ENCODE assay signal across 8 mouse cellular contexts in the genomic region with DNA sequence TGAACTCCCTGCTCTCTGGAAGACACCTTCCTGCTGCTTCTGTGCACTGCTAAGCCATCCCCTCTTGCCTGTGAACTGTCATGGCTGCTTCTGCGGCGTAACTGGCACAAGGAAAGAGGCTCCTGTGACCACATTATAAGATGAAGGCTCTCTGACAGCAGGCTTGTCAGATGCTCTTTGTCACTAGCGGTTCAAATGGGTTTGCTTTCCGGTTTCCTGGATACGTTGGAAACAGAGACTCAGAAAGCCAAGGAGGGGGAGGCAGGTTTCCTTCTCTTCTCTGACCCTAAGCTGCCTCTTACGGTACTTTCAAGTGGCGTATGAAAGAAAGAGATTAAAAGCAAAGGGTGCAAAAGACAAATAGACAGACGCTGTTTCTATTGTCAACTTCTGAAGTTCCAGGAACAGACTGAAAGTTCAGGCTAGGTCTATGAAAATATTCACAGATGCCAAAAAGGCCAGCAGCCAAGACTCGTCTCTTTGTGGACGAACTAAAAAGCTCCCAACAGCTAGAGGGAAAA.
DNase-seq lines count a peak whose midpoint lies in the region; ATAC-seq and TF ChIP-seq lines count a peak whose summit lies in the region.

No protein-coding gene starts in this region.

- H3K4me2 ChIP-seq in liver, postnatal 0 days (ENCODE audit: low read depth, low read length): no peak overlapping the region
- H3K4me2 ChIP-seq in stomach, postnatal 0 days (replicated peaks; ENCODE audit: low read depth): peak overlapping the region; percentile 34

- no peak for TF ChIP-seq POLR2A in liver, adult 2 months (IDR thresholded peaks at IDR 0.05; ENCODE audit: extremely low read depth, insufficient read depth, low read length)
- TF ChIP-seq POLR2A in lung, adult 2 months (IDR thresholded peaks at IDR 0.05; ENCODE audit: borderline replicate concordance, extremely low read depth, low read depth, low read length): no peak

- intact Hi-C loops in heart, postnatal 25 days (cut with DNase I): loop anchor here (5.0 kb wide), 1 partner anchor 34 kb away; no protein-coding TSS in a partner anchor
- intact Hi-C loops in left cerebral cortex, postnatal 25 days (cut with DNase I): no loop called here

- H3K36me3 ChIP-seq in liver, adult 2 months (ENCODE audit: control insufficient read depth, insufficient read depth, low read length): no peaks in the 10 kb centered on the region
- H3K36me3 ChIP-seq in liver, postnatal 0 days (replicated peaks; ENCODE audit: insufficient read depth, low read length): no peaks in the 10 kb centered on the region
- no peaks in the 10 kb centered on the region for H3K36me3 ChIP-seq in stomach, postnatal 0 days (ENCODE audit: control insufficient read depth, insufficient read depth, low read length)

- no peak for TF ChIP-seq EP300 in liver, postnatal 0 days (IDR thresholded peaks at IDR 0.05; ENCODE audit: low read depth)
- no peak for TF ChIP-seq EP300 in stomach, postnatal 0 days (optimal IDR thresholded peaks at IDR 0.05)

- peak overlapping the region; percentile 18 for H3K27ac ChIP-seq in liver, adult 2 months (replicated peaks; ENCODE audit: insufficient read depth, low read depth, low read length)
- H3K27ac ChIP-seq in liver, postnatal 0 days (ENCODE audit: low read depth): no peak overlapping the region
- no peak overlapping the region for H3K27ac ChIP-seq in stomach, postnatal 0 days (replicated peaks)

- 0 out of 2 replicates have a peak overlapping the region, but pooled peaks have one; percentile 0 for H3K9ac ChIP-seq in liver, adult 2 months (ENCODE audit: low read depth, low read length)
- no peak overlapping the region for H3K9ac ChIP-seq in liver, postnatal 0 days (replicated peaks)
- H3K9ac ChIP-seq in stomach, postnatal 0 days (ENCODE audit: low read length): no peak overlapping the region

- H3K4me1 ChIP-seq in liver, adult 2 months (ENCODE audit: control insufficient read depth, insufficient read depth, low read length): peaks cover 7% of the 10 kb centered on the region; the same call in 1 of the 2 replicates
- no peaks in the 10 kb centered on the region for H3K4me1 ChIP-seq in liver, postnatal 0 days (ENCODE audit: insufficient read depth)
- H3K4me1 ChIP-seq in lung, adult 2 months (ENCODE audit: control insufficient read depth, insufficient read depth, low read length): 0 out of 2 replicates have a peak, but pooled peaks cover 4% of the 10 kb centered on the region
- H3K4me1 ChIP-seq in stomach, postnatal 0 days (replicated peaks; ENCODE audit: control insufficient read depth, insufficient read depth): no peaks in the 10 kb centered on the region

- no peak overlapping the region; the same call in 1 of the 2 replicates for H3K4me3 ChIP-seq in liver, adult 2 months (ENCODE audit: insufficient read depth, low read depth, low read length)
- H3K4me3 ChIP-seq in liver, postnatal 0 days (ENCODE audit: low read depth, low read length): no peak overlapping the region
- peak overlapping the region; percentile 25 for H3K4me3 ChIP-seq in lung, adult 2 months (replicated peaks; ENCODE audit: extremely low read depth, low read depth, low read length)
- no peak overlapping the region for H3K4me3 ChIP-seq in stomach, postnatal 0 days (ENCODE audit: low read depth, low read length)

- ATAC-seq in liver, postnatal 0 days: no peak
- no peak for ATAC-seq in stomach, postnatal 0 days (ENCODE audit: low FRiP score, low TSS enrichment)

- WGBS in liver, adult 2 months: 22% methylated on average over 10 of the region's 10 CpGs
- WGBS in liver, postnatal 0 days (ENCODE audit: insufficient replicate concordance): 48% methylated on average over 10 of the region's 10 CpGs
- 15% methylated on average over 10 of the region's 10 CpGs for WGBS in lung, adult 2 months
- 22% methylated on average over 10 of the region's 10 CpGs for WGBS in stomach, postnatal 0 days

- H3K79me2 ChIP-seq in liver, adult 2 months (ENCODE audit: control insufficient read depth, insufficient read depth, low read length): no peaks in the 10 kb centered on the region

- H3K27me3 ChIP-seq in liver, adult 2 months (ENCODE audit: control insufficient read depth, insufficient read depth, low read length): no peaks in the 10 kb centered on the region
- H3K27me3 ChIP-seq in liver, postnatal 0 days (ENCODE audit: insufficient read depth, low read length): no peaks in the 10 kb centered on the region
- H3K27me3 ChIP-seq in stomach, postnatal 0 days (ENCODE audit: control insufficient read depth, insufficient read depth, low read length): no peaks in the 10 kb centered on the region

- peak; percentile 80 for DNase-seq in liver, adult 2 months (ENCODE audit: extremely low read depth, low read depth, low spot score)
- no peak for DNase-seq in liver, postnatal 0 days
- peak; percentile 14 for DNase-seq in embryo, embryonic 10.5 days (ENCODE audit: low spot score)
- DNase-seq in heart, postnatal 25 days (ENCODE audit: low spot score): peak; percentile 5
- peak; percentile 30 for DNase-seq in lung, adult 2 months
- DNase-seq in stomach, postnatal 0 days (ENCODE audit: low spot score): no peak
- no peak for DNase-seq in left cerebral cortex, postnatal 25 days (ENCODE audit: low spot score in 2 of 2)
- DNase-seq in left cerebral cortex, adult 8-10 months (ENCODE audit: low spot score in 2 of 2): no peak

- no peaks in the 10 kb centered on the region for H3K9me3 ChIP-seq in liver, postnatal 0 days (ENCODE audit: low read length)
- H3K9me3 ChIP-seq in stomach, postnatal 0 days (ENCODE audit: control insufficient read depth, low read length): no peaks in the 10 kb centered on the region

- TF ChIP-seq CTCF in liver, adult 2 months (IDR thresholded peaks at IDR 0.05; ENCODE audit: low read depth, low read length): no peak
- no peak for TF ChIP-seq CTCF in liver, postnatal 0 days (IDR thresholded peaks at IDR 0.05; ENCODE audit: low read depth)
- TF ChIP-seq CTCF in lung, adult 2 months (IDR thresholded peaks at IDR 0.05; ENCODE audit: insufficient read depth, low read length): no peak
- TF ChIP-seq CTCF in stomach, postnatal 0 days (IDR thresholded peaks at IDR 0.05; ENCODE audit: low read depth): no peak

Comparison
In these comparisons a context has a peak if more than half of its experiments do, and no peak if none do; other contexts are left out.
1. DNase-seq: peak in liver, adult 2 months (single experiment), embryo, embryonic 10.5 days (single experiment), heart, postnatal 25 days (single experiment) and lung, adult 2 months (single experiment); none in liver, postnatal 0 days (single experiment), stomach, postnatal 0 days (single experiment), left cerebral cortex, postnatal 25 days (0 of 2) and left cerebral cortex, adult 8-10 months (0 of 2).